Mouse (Mus musculus) small intestine, adult 2 months (tissue): Measurements from ENCODE around the gene Rsu1. TPM values are rescaled to one million over a fixed set of nuclear protein-coding genes. Genes with fewer than 3 reads are reported as not detected.

Experiments used
- H3K27ac ChIP-seq: fragments of 200-500 bp; 2 replicates; pipeline ENCODE4 v1.5.1; 2012; ENCODE audit warnings: low read depth, low read length, control low read depth, inconsistent platforms; ENCODE audit not compliant: insufficient read depth
- H3K27me3 ChIP-seq: fragments of 200-500 bp; 2 replicates; pipeline ENCODE4 v1.6.1; 2012; ENCODE audit warnings: mild to moderate bottlenecking, moderate library complexity, low read length, inconsistent platforms; ENCODE audit not compliant: control insufficient read depth, insufficient read depth
- H3K36me3 ChIP-seq: fragments of 200-500 bp; 2 replicates; pipeline ENCODE4 v1.6.1; 2012; ENCODE audit warnings: mild to moderate bottlenecking, low read length, control low read depth, inconsistent platforms; ENCODE audit not compliant: control insufficient read depth, insufficient read depth
- H3K4me1 ChIP-seq: fragments of 200-500 bp; 2 replicates; pipeline ENCODE4 v1.6.1; 2012; ENCODE audit warnings: low read length, inconsistent platforms, mixed read lengths; ENCODE audit not compliant: control insufficient read depth, insufficient read depth, insufficient read length
- H3K4me3 ChIP-seq: fragments of 200-500 bp; 2 replicates; pipeline ENCODE4 v1.5.1; 2012; ENCODE audit warnings: low read depth, mild to moderate bottlenecking, control low read depth, inconsistent platforms, low read length, moderate library complexity
- CTCF ChIP-seq: fragments of 200-500 bp; IDR thresholded peaks from 2 replicates; pipeline ENCODE4 v1.5.1; 2012; ENCODE audit warnings: low read depth, mild to moderate bottlenecking, control low read depth, inconsistent platforms, low read length, moderate library complexity, mixed read lengths; ENCODE audit not compliant: insufficient replicate concordance, insufficient read length; ENCODE audit errors: extremely low read depth
- POLR2A ChIP-seq: fragments of 200-500 bp; IDR thresholded peaks from 2 replicates; pipeline ENCODE4 v1.6.1; 2012; ENCODE audit warnings: low read depth, mild to moderate bottlenecking, control low read depth, inconsistent platforms, low read length, moderate library complexity
- WGBS: fragments of 180-500 bp; shearing (Covaris S2); methylation state at CpG from one replicate; pipeline ENCODE4 v1.1.7; 2018; 5-methylcytosine and 5-hydroxymethylcytosine counted together
- polyA plus RNA-seq: library from polyadenylated mRNA; depleted of rRNA; stranded (reverse); fragments of >200 nt; gene quantifications from 2 replicates; pipeline ENCODE4 v1.2.3, GENCODE M21; 2012

Rsu1 gene
- polyA plus RNA-seq, 1 experiment = 21.0 TPM

- WGBS = 89% methylated on average over 5 of the region's 5 CpGs
- no peaks in the 10 kb centered on the region for H3K36me3 ChIP-seq
- no peaks in the 10 kb centered on the region for H3K4me1 ChIP-seq
- H3K27ac ChIP-seq = no peak overlapping the region
- H3K27me3 ChIP-seq = no peaks in the 10 kb centered on the region
- no peak overlapping the region for H3K4me3 ChIP-seq
- TF ChIP-seq CTCF = no peak
- no peak for TF ChIP-seq POLR2A
These were observed 179.7 kb downstream of the Rsu1 start for GRCm38 (mm10) chr2:13091399-13092015.

- H3K27ac ChIP-seq = no peak overlapping the region
- no peaks in the 10 kb centered on the region for H3K36me3 ChIP-seq
- no peak for TF ChIP-seq CTCF
- TF ChIP-seq POLR2A = no peak
- no peak overlapping the region for H3K4me3 ChIP-seq
- H3K4me1 ChIP-seq = no peaks in the 10 kb centered on the region
- no peaks in the 10 kb centered on the region for H3K27me3 ChIP-seq
- WGBS = 95% methylated on average over 1 of the region's 1 CpGs
These were observed 180.4 kb downstream of the Rsu1 start for GRCm38 (mm10) chr2:13090841-13091240.

- 78% methylated on average over 4 of the region's 4 CpGs for WGBS
- TF ChIP-seq CTCF = no peak
- no peak for TF ChIP-seq POLR2A
- no peak overlapping the region for H3K4me3 ChIP-seq
- H3K4me1 ChIP-seq = no peaks in the 10 kb centered on the region
- no peak overlapping the region for H3K27ac ChIP-seq
- no peaks in the 10 kb centered on the region for H3K36me3 ChIP-seq
- no peaks in the 10 kb centered on the region for H3K27me3 ChIP-seq
These were observed 181.4 kb downstream of the Rsu1 start for GRCm38 (mm10) chr2:13089861-13090260.

GRCm38 (mm10) chr2:13088266-13088665 lies 182.9 kb downstream of the Rsu1 start:
- Histone ChIP-seq H3K4me1 (no peaks in the 10 kb centered on the region), H3K27ac (no peak overlapping the region), H3K36me3 (no peaks in the 10 kb centered on the region), H3K4me3 (no peak overlapping the region), H3K27me3 (no peaks in the 10 kb centered on the region)
- WGBS = 60% methylated on average over 4 of the region's 4 CpGs
- TF ChIP-seq CTCF (no peak), POLR2A (no peak)

GRCm38 (mm10) chr2:13087811-13088210 lies 183.4 kb downstream of the Rsu1 start:
- H3K4me1 ChIP-seq = no peaks in the 10 kb centered on the region
- TF ChIP-seq CTCF = no peak
- TF ChIP-seq POLR2A = no peak
- 89% methylated on average over 2 of the region's 2 CpGs for WGBS

GRCm38 (mm10) chr2:13084223-13084622 lies 187.0 kb downstream of the Rsu1 start:
- TF ChIP-seq CTCF (no peak), POLR2A (no peak)
- Histone ChIP-seq H3K4me1 (no peaks in the 10 kb centered on the region), H3K27me3 (no peaks in the 10 kb centered on the region), H3K36me3 (no peaks in the 10 kb centered on the region), H3K27ac (no peak overlapping the region), H3K4me3 (no peak overlapping the region)
- 68% methylated on average over 5 of the region's 5 CpGs for WGBS

More at GRCm38 (mm10) chr2:13087811-13088210, 183.4 kb downstream of the Rsu1 start:
- no peak overlapping the region for H3K27ac ChIP-seq
- H3K36me3 ChIP-seq = no peaks in the 10 kb centered on the region
- no peaks in the 10 kb centered on the region for H3K27me3 ChIP-seq
- no peak overlapping the region for H3K4me3 ChIP-seq

- Histone ChIP-seq H3K4me3 (no peak overlapping the region), H3K27me3 (no peaks in the 10 kb centered on the region), H3K36me3 (0 out of 2 replicates have a peak, but pooled peaks cover 3% of the 10 kb centered on the region), H3K4me1 (no peaks in the 10 kb centered on the region), H3K27ac (no peak overlapping the region)
- WGBS = 81% methylated on average over 2 of the region's 2 CpGs
- TF ChIP-seq POLR2A (no peak), CTCF (no peak)
These were observed 190.7 kb downstream of the Rsu1 start for GRCm38 (mm10) chr2:13080476-13080875.
